Mouse (Mus musculus): Measurements from ENCODE around the gene Mlkl. TPM values are rescaled to one million over a fixed set of nuclear protein-coding genes. Genes with fewer than 3 reads are reported as not detected.

The Mlkl gene
- not detected for total RNA-seq (2023)

DNA sequence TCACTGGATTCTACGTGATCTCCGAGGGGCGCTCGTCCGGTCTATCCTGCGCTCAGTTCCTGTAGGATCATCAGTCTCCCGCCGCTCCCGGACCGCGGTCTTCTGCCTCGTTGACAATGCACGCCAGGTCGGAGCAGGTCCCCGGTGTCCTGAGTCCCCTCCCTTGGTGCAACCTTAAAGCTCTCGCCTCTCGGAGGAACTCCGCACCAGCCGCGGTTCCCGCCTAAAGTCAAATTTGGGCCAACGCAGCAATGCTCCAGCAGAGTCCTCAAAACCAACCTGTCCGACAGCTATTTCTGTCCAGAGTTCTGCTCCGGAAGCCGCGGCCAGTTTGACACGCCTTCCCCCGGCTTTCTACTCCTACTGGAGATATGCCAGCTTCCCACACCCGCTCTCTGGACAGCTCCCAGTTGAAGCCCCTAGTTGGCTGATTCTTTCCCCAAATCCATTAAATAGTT, at the start of gene Mlkl:
Gene Mlkl (minus strand): TSS at position 288 of the 458 bp plus-strand sequence.

GRCm38 (mm10) chr8:111299821-111300568, 38.0 kb downstream of the Mlkl start, which contains the start of gene Rfwd3:
Gene Rfwd3, minus strand, starts transcription at chr8:111300222.

Other genes starting within 250 kb of the Mlkl start
- gene Clec18a, start 245.8 kb downstream of the Mlkl start, total RNA-seq (2023), result not detected
- 22.8 TPM for gene Pdpr, start 243.5 kb downstream of the Mlkl start, total RNA-seq (2023)
- 70.2 TPM for gene Glg1, start 79.0 kb downstream of the Mlkl start, total RNA-seq (2023)
- 25.9 TPM for gene Rfwd3, start 38.0 kb downstream of the Mlkl start, total RNA-seq (2023)
- not detected for gene Fa2h, start 55.6 kb upstream of the Mlkl start, total RNA-seq (2023)
- gene Wdr59, start 183.9 kb upstream of the Mlkl start, total RNA-seq (2023), result 14.4 TPM
- 116 TPM for gene Znrf1, start 197.9 kb upstream of the Mlkl start, total RNA-seq (2023)